Mouse (Mus musculus): ENCODE results near the gene Gm37240. TPM values are rescaled to one million over a fixed set of nuclear protein-coding genes. Genes with fewer than 3 reads are reported as not detected.
"Not testable (repeated sequence)": the region's sequence is repeated elsewhere in the genome, so short reads cannot be mapped to it uniquely, and the experiment has no call there.

The Gm37240 gene
- total RNA-seq, 2 experiments from 2014 or later, result not detected

DNA sequence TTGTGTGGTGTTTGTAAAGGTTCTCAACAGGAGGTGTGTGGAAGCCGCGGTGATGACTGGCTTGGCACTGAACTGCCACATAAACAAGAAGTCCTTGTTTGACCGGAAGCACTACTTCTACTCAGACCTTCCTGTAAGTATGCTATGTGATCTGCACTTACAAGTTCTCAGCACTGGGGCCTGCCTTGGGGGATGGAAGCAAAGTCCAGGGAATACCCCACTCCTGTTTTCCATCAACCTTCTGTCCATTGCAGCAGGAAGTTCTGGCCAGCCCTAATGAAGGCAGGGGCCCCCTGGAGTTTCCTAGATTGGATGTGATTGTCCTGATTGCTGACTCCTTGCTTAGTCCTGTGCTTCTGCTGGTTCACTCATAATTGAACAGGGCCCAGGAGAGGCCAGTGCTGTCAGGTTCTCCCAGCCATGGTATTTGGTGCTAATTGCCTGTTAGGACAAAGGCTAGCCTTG lies 285.4 kb downstream of the Gm37240 start:
- no peak for ATAC-seq (replicated peaks; ENCODE audit: low FRiP score, poor library complexity, severe bottlenecking)

DNA sequence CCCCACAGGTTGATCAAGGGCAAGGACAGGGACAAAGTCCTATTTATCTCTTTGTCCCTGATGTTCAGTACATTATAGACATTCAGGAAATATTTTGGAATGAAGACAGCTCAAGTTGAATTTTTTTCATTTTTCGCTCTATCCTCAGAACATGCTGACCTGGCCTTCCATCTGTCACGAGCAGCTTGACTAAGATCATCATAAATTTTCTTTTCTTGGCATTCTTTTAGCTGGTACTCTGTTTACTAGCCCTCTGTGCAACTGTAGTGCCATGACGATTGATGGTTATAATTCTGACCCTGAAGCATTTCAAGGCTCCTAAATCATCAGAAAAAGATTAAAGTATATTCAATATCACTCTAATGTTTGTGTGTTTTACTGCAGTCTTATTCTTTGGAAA lies 287.8 kb downstream of the Gm37240 start:
- ATAC-seq (replicated peaks; ENCODE audit: low FRiP score, poor library complexity, severe bottlenecking), result no peak

DNA sequence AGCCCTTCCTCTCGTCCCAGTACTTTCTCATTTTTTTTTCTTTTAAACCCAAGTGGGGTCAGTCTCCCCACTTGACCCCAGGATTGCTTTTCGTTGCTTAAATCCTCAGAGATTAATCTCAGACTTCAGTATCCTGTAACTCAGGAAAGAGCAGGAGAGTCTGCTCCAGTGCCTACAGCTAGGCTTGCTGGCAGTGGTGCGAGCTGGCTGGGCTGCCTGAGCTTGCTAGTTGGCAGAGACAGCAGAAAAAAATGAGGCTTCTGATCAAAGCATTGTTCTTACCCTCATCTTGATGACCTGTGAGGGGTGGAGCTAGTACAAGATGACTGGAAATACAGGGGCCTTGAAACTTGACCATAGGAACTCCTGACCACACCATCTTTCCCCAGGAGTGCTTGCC lies 292.9 kb downstream of the Gm37240 start:
- no peak for ATAC-seq (replicated peaks; ENCODE audit: low FRiP score, poor library complexity, severe bottlenecking)

DNA sequence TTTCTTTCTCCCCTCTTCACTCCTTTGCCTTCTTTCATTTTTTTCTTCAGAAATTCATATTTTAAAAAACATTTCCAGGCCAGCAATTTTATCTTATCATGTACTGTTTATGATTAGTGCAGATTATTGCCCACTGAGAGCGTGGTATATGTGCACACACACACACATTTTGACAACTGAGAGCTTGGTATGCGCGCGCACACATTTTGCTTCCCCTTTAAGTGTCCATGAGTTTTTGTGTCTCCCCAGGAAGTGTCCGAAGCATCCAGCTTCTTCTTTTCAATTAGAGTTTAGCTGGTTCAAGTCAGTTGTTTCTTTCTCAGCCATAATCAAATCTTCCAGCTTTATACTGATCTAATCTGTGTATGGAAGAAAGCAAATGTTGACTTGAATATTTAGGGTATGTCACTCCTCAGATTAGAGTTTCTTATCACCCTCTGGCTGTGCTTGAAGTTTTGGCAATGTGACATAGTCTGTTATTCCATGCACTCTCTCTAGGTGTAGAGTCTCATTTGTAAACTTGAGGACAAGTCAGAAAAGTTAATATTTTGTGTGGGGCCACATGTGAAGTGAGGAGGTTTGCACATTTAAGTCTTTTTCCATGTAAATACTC lies 294.6 kb downstream of the Gm37240 start:
- ATAC-seq (replicated peaks; ENCODE audit: low FRiP score, poor library complexity, severe bottlenecking), result no peak

DNA sequence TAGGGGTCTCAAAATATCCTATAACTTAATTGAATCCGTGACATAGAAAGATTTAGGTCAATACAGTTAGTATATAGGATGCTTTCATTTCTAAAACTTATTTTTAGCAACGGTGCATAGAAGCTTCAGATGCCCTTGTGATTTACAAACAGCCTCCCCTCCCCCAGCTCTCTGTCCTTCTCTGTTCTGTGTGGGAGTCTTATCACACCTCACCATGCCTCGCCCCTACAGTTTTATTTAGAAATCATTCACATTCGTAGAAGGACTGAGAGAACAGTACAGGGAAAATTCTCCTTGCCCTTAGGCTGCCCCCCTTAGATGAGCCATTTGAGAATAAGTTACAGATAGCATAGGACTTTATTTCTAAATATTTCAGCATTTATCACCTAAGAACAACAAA lies 295.3 kb downstream of the Gm37240 start:
- no peak for ATAC-seq (replicated peaks; ENCODE audit: low FRiP score, poor library complexity, severe bottlenecking)

DNA sequence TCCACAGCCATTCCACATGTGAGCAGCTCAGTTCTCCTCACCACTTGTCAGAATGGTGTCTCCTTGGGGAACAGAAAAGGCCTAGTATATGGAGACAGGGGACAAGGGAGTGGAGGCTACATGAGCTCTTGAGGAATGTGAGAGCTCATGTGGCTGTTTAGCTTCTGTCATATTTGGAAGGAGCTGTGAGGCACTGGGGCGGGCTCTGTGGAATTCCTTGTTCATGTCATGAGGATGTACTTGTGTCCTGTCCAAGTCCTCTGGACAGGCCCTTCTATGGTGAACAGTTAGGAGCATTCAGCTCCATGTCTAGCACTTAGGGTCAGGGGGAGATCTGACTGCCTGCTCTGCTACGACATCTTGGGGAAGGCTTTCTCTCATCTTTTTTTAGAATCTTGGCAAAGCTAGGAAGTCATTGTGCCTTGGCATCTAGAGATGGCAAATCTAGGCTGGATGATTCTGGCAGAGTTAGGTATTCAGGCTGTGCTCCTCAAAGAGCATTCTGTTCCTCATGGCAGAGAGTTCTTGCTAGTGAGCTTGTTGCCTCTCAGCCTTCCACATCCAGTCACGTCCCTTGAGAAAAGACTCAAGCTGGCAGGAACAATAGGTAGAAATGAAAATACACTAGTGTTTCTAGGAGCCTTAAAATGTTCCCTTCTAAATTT lies 297.1 kb downstream of the Gm37240 start:
- no peak for ATAC-seq (replicated peaks; ENCODE audit: low FRiP score, poor library complexity, severe bottlenecking)

DNA sequence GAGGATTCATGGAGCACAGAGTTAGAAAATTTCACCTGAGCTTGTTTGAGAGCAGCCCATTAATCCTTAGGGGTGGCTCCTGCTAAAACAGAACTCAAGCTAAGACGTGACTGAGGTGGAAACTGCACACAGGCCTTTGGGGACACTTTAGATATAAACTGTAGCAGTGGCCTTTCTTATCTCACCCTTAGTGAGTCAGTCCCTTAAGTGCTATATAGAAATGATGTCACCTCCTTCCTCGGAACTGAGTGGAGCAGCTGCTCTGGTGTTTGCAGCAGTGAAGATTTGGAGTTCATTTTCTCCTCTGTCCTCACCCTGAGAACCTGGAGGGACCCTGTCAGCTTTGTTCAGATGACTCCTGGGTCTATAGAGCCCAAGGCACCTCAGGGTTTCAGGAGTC lies 298.6 kb downstream of the Gm37240 start:
- ATAC-seq (replicated peaks; ENCODE audit: low FRiP score, poor library complexity, severe bottlenecking), result no peak

DNA sequence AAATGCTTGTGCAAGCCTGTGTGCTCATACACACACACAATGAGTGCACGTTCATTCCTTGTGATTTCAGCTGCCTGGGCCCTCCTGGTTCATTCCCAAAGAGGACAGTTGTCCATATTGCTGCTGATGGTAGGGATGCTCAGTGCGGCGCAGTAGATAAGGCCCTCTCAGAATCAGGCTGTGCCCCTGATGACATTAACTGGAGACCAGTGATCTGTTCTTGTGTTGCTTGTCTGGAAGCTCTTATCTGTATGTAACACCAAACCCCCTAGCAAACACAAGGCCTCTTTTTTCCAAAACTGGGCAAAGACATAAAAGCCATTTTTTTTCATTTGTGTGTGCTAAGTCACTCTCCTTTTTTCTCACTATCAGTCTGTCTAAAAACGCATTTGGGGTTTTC lies 302.4 kb downstream of the Gm37240 start:
- ATAC-seq (replicated peaks; ENCODE audit: low FRiP score, poor library complexity, severe bottlenecking), result no peak

DNA sequence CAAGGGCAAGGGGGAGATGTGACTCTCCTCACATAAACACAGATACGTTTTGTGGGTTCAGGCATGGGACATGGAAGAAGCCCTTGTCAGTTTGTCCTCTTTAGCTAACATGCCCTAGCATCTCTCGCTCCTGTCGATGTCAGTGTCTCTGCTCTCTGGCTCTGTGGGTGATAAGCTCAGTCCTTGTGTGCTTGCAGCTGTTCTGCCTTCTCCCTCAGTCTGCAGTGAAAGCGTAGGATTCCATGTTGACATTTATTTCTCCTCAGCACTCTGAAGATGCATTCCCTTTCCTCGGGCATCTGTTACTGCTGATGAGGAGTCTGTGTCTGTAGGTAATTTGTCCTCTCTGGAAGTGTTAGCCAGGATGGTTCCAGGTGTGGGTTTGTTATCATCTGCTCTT lies 304.1 kb downstream of the Gm37240 start:
- ATAC-seq (replicated peaks; ENCODE audit: low FRiP score, poor library complexity, severe bottlenecking), result no peak

DNA sequence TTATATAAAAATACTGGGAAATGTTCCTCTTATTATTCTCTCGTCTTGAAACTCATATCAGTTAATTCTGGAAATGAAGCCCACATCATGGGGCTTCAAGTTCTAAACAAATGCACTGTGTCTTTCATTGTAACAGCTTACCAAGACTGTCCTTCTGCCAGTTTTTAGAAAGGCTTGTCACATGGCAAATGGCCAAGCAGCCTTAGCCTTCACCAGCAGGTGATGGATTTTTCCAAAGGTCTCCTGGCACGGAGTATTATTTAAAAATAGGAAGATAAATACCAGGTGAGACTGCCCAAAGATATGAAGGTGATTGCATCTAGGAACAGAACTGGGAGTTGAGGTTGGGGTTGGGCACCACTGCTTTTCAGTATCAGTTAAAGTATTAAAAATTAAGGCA lies 304.6 kb downstream of the Gm37240 start:
- no peak for ATAC-seq (replicated peaks; ENCODE audit: low FRiP score, poor library complexity, severe bottlenecking)

DNA sequence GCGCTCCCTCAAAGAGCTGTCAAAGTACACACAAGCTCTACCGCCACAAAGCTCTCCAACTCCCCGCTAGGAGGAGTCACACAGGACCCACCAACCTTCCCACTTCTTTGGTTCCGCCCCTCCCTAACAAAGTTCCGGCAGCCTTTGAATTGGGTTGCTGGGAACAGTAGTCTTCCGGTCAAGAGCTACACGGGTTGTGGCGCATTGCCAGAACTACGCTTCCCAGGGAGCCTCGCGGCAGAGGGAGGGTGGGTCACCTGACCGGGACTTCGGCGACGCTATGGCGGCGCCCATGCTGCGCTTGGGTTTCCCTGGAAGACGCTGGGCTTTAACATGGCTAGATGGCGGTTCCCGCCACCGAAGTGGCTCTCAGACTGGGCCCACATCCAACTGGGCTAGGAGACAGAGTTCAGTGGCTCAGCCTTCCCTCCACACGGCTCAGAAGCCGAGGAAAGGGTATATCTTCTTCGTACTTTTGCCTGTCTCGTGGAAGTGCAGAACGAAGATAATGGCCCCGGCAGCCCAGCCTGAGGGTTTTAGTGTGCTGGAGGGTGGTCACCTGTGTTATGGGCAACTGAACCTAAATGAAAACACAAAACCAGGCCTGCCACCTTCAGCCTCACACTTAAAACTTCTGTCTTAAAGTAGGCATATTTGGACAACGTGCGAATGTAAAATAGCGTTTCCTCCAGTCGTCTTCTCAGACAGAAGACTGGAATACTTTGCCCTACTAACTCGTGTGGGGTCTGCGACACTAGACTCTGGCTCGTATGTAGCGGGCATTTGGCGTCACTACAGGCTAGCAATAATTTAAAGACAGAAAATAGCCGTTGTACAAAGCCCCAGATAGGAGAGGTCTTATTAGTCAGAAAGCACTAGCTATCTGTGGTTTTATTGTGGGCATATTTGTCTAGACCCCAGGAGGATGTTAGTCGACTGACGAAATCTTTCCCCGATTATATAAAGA lies 313.2 kb downstream of the Gm37240 start, which contains the start of gene Gatb:
Gatb (plus strand) TSS at position 256 of the 967 bp plus-strand sequence.
- ATAC-seq (replicated peaks; ENCODE audit: low FRiP score, poor library complexity, severe bottlenecking), result peak; percentile 100

DNA sequence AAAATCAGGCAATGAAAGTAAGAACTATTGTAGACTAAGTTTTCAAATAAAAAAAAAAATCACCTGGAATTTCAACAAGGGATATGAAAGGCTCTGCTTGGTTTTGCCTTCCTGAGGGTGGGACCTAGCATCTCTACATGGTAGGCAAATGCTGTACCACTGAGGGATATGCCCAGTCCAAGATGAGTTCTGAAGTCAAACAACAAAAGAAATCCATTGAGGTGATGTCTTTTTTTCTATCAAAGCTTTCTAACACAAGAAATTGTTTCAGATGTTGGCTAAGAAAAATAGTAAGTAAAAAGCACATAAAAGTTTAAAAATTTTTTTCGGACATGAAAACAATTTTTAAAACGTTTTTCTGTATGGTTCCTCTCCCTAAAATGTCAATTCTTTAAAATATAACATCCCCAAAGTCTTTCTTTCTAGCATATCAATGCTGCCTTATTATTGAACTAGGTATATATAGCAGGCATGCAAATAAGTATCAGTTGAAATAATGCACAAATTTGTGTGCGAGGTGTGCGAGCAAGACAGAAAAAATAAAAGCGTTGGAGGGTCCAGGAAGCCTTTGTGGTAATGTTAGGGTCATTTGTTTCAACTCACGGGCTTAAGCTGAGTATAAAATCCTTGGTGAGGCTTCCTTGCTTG lies 314.0 kb downstream of the Gm37240 start:
- no peak for ATAC-seq (replicated peaks; ENCODE audit: low FRiP score, poor library complexity, severe bottlenecking)

DNA sequence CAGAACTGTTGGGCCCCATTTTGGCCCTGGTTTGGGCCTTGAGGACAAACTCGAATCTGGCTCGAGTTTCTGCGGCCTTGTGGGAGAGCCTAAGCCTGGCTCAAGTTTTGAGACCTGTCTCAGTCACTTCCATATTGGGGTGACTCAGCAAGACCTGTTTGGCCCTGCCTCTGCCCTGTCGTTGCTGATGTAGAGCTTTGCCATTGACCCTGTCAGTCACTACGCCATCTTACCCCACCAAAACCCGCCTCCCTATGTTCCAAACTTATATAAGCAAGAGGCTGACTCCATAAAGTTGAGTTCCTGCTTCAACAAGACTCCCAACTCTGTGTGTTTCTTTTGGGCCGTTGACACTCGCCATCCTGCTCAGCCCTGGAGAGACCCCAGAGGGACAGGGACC lies 314.8 kb downstream of the Gm37240 start:
- not testable (repeated sequence) for ATAC-seq (replicated peaks; ENCODE audit: low FRiP score, poor library complexity, severe bottlenecking)

DNA sequence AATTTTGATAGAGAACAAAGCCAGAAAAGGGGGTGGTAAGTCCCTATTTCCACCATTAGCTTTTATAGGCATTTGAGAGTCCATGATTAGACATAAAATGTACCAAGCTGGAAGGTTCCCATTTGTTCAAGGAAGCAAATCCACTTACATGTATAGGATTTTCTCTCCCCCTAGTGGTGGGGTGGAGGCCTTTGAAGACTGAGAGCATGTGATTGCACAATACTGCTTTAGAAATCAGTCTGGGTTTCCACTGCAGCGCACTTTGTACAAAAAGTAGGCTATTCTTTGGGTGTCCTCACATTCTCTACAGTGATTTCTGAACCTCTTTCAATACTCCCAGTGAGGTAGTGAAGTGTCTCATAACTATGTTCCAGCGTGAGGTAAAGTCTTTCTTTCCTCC lies 316.0 kb downstream of the Gm37240 start:
- no peak for ATAC-seq (replicated peaks; ENCODE audit: low FRiP score, poor library complexity, severe bottlenecking)

DNA sequence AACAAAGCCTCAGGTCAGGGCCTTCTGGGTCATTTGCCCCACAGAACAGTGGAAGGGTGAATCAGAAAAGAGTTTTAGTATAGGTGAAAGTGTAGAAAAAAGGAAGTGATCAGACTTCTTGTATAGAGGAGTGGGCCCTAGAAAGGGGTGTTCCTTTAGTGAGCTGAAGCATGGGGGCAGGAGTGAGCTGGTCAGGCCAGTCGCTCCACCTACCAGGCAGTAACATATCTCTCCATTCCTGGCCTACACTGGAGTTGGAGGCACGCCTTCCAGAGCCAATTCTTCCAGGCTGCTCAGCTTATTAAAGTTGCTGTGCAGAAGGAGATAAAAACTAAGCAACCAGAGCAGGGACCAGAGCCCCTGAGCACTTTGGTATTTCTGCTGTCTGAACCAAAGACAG lies 322.7 kb downstream of the Gm37240 start:
- ATAC-seq (replicated peaks; ENCODE audit: low FRiP score, poor library complexity, severe bottlenecking), result no peak

DNA sequence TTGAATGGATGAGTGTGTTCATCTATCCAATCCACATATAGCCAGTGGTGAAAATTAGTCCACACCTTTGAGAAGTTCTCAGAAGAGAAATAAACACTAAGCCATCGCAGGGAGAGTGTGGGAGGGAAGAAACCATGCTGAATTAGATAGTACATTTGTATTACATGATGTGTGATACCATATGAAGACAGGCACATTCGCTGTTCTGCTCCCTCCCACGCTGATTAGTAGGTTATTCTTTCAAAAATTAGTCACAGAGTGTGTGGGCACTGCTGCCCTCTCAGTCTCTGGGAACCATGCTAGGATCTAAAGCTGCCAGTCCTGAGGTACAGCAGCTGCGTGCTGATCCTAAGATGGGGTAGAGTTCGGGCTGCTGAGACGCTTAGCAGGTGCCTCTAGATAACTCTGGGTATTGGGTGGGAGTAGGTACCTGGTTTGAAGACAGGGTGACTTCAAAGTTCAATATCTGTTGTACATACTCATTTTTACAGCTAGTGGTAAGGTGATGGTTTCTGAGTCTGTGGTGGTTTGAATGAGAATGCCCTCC lies 333.5 kb downstream of the Gm37240 start:
- no peak for ATAC-seq (replicated peaks; ENCODE audit: low FRiP score, poor library complexity, severe bottlenecking)

DNA sequence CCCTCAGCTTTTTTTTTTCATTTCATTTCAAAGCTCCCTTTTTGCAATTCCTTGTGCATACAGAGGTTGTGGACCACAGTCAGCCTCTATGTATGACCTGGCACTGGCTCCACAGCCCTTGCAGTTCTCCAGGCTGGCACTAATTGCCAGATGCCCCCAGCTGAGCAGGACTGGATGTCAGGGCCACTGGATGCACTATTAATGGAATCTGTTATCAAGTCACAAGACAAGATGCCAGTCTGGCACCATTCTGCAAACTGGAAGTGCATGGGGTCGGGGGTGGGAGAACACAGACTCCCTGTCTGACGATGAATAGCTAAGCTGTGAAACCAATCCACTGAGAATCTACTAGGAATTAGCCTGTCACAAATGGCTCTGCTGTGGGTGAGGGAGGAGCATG lies 336.0 kb downstream of the Gm37240 start:
- no peak for ATAC-seq (replicated peaks; ENCODE audit: low FRiP score, poor library complexity, severe bottlenecking)

DNA sequence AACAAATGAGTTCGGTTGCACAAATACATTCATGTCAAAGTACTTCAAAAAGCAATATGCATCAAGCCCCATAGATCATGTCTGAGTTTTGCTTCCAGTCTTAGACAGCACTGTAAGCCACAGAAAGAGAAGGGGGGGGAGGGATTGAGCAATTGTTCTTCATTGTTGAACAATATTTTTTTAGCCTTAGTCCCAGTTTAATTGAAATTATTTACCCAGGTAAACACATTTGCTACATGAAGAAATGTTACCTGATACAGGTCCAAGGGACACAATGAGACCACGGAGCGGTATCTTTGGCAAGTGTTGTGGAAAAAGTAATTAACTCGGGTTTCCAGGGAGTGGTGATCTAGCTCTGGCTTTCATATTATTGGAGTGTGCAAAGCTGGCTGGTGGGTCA lies 337.0 kb downstream of the Gm37240 start:
- no peak for ATAC-seq (replicated peaks; ENCODE audit: low FRiP score, poor library complexity, severe bottlenecking)

DNA sequence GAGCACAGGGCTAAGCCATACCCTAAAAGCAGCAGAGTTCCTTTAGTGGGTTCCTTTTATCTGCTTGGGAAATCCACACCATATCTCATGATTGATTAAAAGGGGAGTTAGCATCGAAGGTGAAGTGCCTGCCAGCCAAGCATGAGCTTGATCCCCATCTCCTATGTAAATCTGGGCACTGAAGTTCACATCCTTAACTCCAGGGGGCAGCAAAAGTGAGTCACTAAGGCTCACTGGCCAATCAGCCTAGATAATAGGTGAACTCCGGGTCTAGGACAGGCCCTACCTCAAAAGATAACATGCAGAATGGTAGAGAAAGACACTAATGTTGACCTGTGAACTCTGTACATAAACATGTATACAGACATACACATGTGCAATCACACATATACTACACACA lies 343.7 kb downstream of the Gm37240 start:
- ATAC-seq (replicated peaks; ENCODE audit: low FRiP score, poor library complexity, severe bottlenecking), result no peak

DNA sequence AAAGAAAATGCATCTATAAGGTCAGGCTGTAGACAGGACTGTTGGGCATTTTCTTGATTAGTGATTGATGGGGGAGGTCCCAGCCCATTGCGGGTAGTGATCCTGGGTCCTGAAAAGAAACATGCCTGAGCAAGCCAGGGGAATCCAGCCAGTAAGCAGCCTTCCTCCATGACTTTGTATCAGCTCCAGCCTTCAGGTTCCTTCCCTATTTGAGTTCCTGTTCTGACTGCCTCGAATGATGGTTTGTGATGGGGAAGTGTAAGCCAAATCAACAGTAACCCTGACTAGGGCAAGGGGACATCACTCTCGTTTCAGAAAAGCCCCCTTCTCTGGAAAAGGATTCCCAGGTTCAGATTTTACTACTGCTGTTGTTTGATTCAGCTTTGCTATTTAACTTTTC lies 344.6 kb downstream of the Gm37240 start:
- ATAC-seq (replicated peaks; ENCODE audit: low FRiP score, poor library complexity, severe bottlenecking), result no peak

Data from erythroblast, adult 5-6 weeks (primary cell).